Mouse (Mus musculus) midbrain, embryonic 12.5 days (tissue): ENCODE measurements around the gene Cit. TPM values are rescaled to one million over a fixed set of nuclear protein-coding genes. Genes with fewer than 3 reads are reported as not detected.

Source experiments
- ATAC-seq: fragments of 200-750 bp; cut with Nextera tagmentation; 2 replicates; pipeline ENCODE4 v1.8.0; 2017; ENCODE audit warnings: low read depth, moderate TSS enrichment, moderate library complexity; ENCODE audit not compliant: low FRiP score
- H3K27ac ChIP-seq: fragments of 300-500 bp; sonication (generic); replicated peaks from 2 replicates; pipeline ENCODE4 v1.5.1; 2016; ENCODE audit warnings: mild to moderate bottlenecking
- H3K27me3 ChIP-seq: fragments of 300-500 bp; sonication (generic); 2 replicates; pipeline ENCODE4 v1.6.1; 2016; ENCODE audit warnings: mild to moderate bottlenecking
- H3K36me3 ChIP-seq: fragments of 300-500 bp; sonication (generic); 2 replicates; pipeline ENCODE4 v1.6.1; 2016
- H3K4me1 ChIP-seq: fragments of 300-500 bp; sonication (generic); 2 replicates; pipeline ENCODE4 v1.6.1; 2016
- H3K4me2 ChIP-seq: fragments of 300-500 bp; sonication (generic); replicated peaks from 2 replicates; pipeline ENCODE4 v1.6.1; 2016; ENCODE audit warnings: mild to moderate bottlenecking, moderate library complexity
- H3K4me3 ChIP-seq: fragments of 300-500 bp; sonication (generic); 2 replicates; pipeline ENCODE4 v1.5.1; 2016; ENCODE audit warnings: mild to moderate bottlenecking
- H3K9ac ChIP-seq: fragments of 300-500 bp; sonication (generic); replicated peaks from 2 replicates; pipeline ENCODE4 v1.6.1; 2016; ENCODE audit warnings: mild to moderate bottlenecking, moderate library complexity
- H3K9me3 ChIP-seq: fragments of 300-500 bp; sonication (generic); 2 replicates; pipeline ENCODE4 v1.6.1; 2016; ENCODE audit warnings: mild to moderate bottlenecking
- WGBS: fragments of 180-500 bp; shearing (Covaris S2); methylation state at CpG from one replicate; pipeline ENCODE4 v1.1.7; 2016; 5-methylcytosine and 5-hydroxymethylcytosine counted together
- polyA plus RNA-seq: library from polyadenylated mRNA; unstranded; fragments of >200 nt; fragmentation: Nextera tagmentation; extraction: Ambion mirVana; gene quantifications from 2 replicates; pipeline ENCODE4 v1.2.1, GENCODE M21; 2016

The Cit gene
- polyA plus RNA-seq, 1 experiment from 2014 or later = 42.5 TPM

GRCm38 (mm10) chr5:115838059-115838458, 7.0 kb upstream of the Cit start:
- no peaks in the 10 kb centered on the region for H3K27me3 ChIP-seq
- no peaks in the 10 kb centered on the region for H3K36me3 ChIP-seq
- no peak overlapping the region for H3K4me2 ChIP-seq
- H3K9me3 ChIP-seq = 0 out of 2 replicates have a peak, but pooled peaks cover 3% of the 10 kb centered on the region
- H3K9ac ChIP-seq = no peak overlapping the region
- H3K4me3 ChIP-seq = no peak overlapping the region
- no peak for ATAC-seq
- H3K4me1 ChIP-seq = no peaks in the 10 kb centered on the region
- H3K27ac ChIP-seq = no peak overlapping the region
- WGBS = 86% methylated on average over 6 of the region's 6 CpGs

- H3K4me3 ChIP-seq = no peak overlapping the region
- WGBS = 87% methylated on average over 4 of the region's 5 CpGs
- 0 out of 2 replicates have a peak, but pooled peaks cover 3% of the 10 kb centered on the region for H3K9me3 ChIP-seq
- no peak overlapping the region for H3K4me2 ChIP-seq
- H3K4me1 ChIP-seq = peaks cover 10% of the 10 kb centered on the region
- no peaks in the 10 kb centered on the region for H3K36me3 ChIP-seq
- no peak overlapping the region for H3K27ac ChIP-seq
- no peak for ATAC-seq
- H3K9ac ChIP-seq = no peak overlapping the region
- H3K27me3 ChIP-seq = no peaks in the 10 kb centered on the region
Observed at GRCm38 (mm10) chr5:115840453-115840852, 4.6 kb upstream of the Cit start.

GRCm38 (mm10) chr5:115840946-115841775, 3.9 kb upstream of the Cit start:
- H3K9me3 ChIP-seq = 0 out of 2 replicates have a peak, but pooled peaks cover 3% of the 10 kb centered on the region
- H3K4me3 ChIP-seq = no peak overlapping the region
- no peak for ATAC-seq
- H3K27me3 ChIP-seq = no peaks in the 10 kb centered on the region
- H3K27ac ChIP-seq = no peak overlapping the region
- peaks cover 17% of the 10 kb centered on the region for H3K4me1 ChIP-seq
- 80% methylated on average over 12 of the region's 12 CpGs for WGBS
- no peaks in the 10 kb centered on the region for H3K36me3 ChIP-seq
- H3K4me2 ChIP-seq = no peak overlapping the region
- no peak overlapping the region for H3K9ac ChIP-seq

GRCm38 (mm10) chr5:115844368-115844765, 711 bp upstream of the Cit start:
- H3K4me1 ChIP-seq = peaks cover 39% of the 10 kb centered on the region
- H3K4me2 ChIP-seq = peak overlapping the region; percentile 96
- H3K36me3 ChIP-seq = peaks cover 20% of the 10 kb centered on the region
- peak overlapping the region; percentile 78 for H3K4me3 ChIP-seq
- H3K27me3 ChIP-seq = no peaks in the 10 kb centered on the region
- no peaks in the 10 kb centered on the region for H3K9me3 ChIP-seq
- peak overlapping the region; percentile 61 for H3K27ac ChIP-seq
- ATAC-seq = no peak
- WGBS = 5% methylated on average over 12 of the region's 12 CpGs
- peak overlapping the region; percentile 71 for H3K9ac ChIP-seq

GRCm38 (mm10) chr5:115845635-115846174, 627 bp downstream of the Cit start:
- no peak for ATAC-seq
- peak overlapping the region; percentile 78 for H3K4me3 ChIP-seq
- H3K9me3 ChIP-seq = no peaks in the 10 kb centered on the region
- H3K4me2 ChIP-seq = peak overlapping the region; percentile 96
- no peaks in the 10 kb centered on the region for H3K27me3 ChIP-seq
- peaks cover 31% of the 10 kb centered on the region for H3K36me3 ChIP-seq
- WGBS = 27% methylated on average over 8 of the region's 8 CpGs
- peaks cover 43% of the 10 kb centered on the region for H3K4me1 ChIP-seq
- H3K27ac ChIP-seq = no peak overlapping the region
- H3K9ac ChIP-seq = peak overlapping the region; percentile 82

- 91% methylated on average over 8 of the region's 8 CpGs for WGBS
- Histone ChIP-seq H3K27ac (no peak overlapping the region), H3K9me3 (no peaks in the 10 kb centered on the region), H3K4me2 (no peak overlapping the region), H3K27me3 (no peaks in the 10 kb centered on the region), H3K4me1 (peaks cover 43% of the 10 kb centered on the region), H3K36me3 (peaks cover 45% of the 10 kb centered on the region), H3K4me3 (no peak overlapping the region), H3K9ac (no peak overlapping the region)
- no peak for ATAC-seq
Observed at GRCm38 (mm10) chr5:115847166-115847565, 2.1 kb downstream of the Cit start.

- no peak overlapping the region for H3K27ac ChIP-seq
Observed at GRCm38 (mm10) chr5:115848463-115848862, 3.4 kb downstream of the Cit start.

GRCm38 (mm10) chr5:115849263-115849829, 4.3 kb downstream of the Cit start:
- Histone ChIP-seq H3K27ac (no peak overlapping the region), H3K4me1 (peaks cover 38% of the 10 kb centered on the region), H3K9me3 (no peaks in the 10 kb centered on the region), H3K4me3 (no peak overlapping the region), H3K9ac (no peak overlapping the region), H3K4me2 (no peak overlapping the region), H3K36me3 (peaks cover 65% of the 10 kb centered on the region), H3K27me3 (no peaks in the 10 kb centered on the region)
- no peak for ATAC-seq
- 79% methylated on average over 12 of the region's 12 CpGs for WGBS

More at GRCm38 (mm10) chr5:115848463-115848862, 3.4 kb downstream of the Cit start:
- Histone ChIP-seq H3K36me3 (peaks cover 57% of the 10 kb centered on the region), H3K27me3 (no peaks in the 10 kb centered on the region), H3K9ac (no peak overlapping the region), H3K9me3 (no peaks in the 10 kb centered on the region), H3K4me1 (peaks cover 43% of the 10 kb centered on the region), H3K4me3 (no peak overlapping the region), H3K4me2 (no peak overlapping the region)
- ATAC-seq = no peak
- WGBS = 47% methylated on average over 7 of the region's 7 CpGs

GRCm38 (mm10) chr5:115850250-115851028, 5.4 kb downstream of the Cit start:
- Histone ChIP-seq H3K4me3 (no peak overlapping the region), H3K36me3 (peaks cover 70% of the 10 kb centered on the region), H3K9ac (no peak overlapping the region), H3K4me2 (no peak overlapping the region), H3K4me1 (peaks cover 33% of the 10 kb centered on the region), H3K27me3 (no peaks in the 10 kb centered on the region), H3K9me3 (no peaks in the 10 kb centered on the region), H3K27ac (no peak overlapping the region)
- 95% methylated on average over 17 of the region's 17 CpGs for WGBS
- no peak for ATAC-seq

GRCm38 (mm10) chr5:115851029-115851365, 5.9 kb downstream of the Cit start:
- H3K36me3 ChIP-seq = peaks cover 73% of the 10 kb centered on the region
- WGBS = 94% methylated on average over 13 of the region's 13 CpGs
- no peak for ATAC-seq

GRCm38 (mm10) chr5:115852431-115852830, 7.4 kb downstream of the Cit start:
- 93% methylated on average over 4 of the region's 4 CpGs for WGBS
- H3K4me3 ChIP-seq = no peak overlapping the region
- no peak overlapping the region for H3K27ac ChIP-seq
- no peak overlapping the region for H3K4me2 ChIP-seq
- H3K27me3 ChIP-seq = no peaks in the 10 kb centered on the region
- H3K9me3 ChIP-seq = no peaks in the 10 kb centered on the region
- peaks cover 79% of the 10 kb centered on the region for H3K36me3 ChIP-seq
- no peak for ATAC-seq
- peaks cover 15% of the 10 kb centered on the region for H3K4me1 ChIP-seq
- H3K9ac ChIP-seq = no peak overlapping the region

More at GRCm38 (mm10) chr5:115851029-115851365, 5.9 kb downstream of the Cit start:
- Histone ChIP-seq H3K4me2 (no peak overlapping the region), H3K27ac (no peak overlapping the region), H3K27me3 (no peaks in the 10 kb centered on the region), H3K4me3 (no peak overlapping the region), H3K9me3 (no peaks in the 10 kb centered on the region), H3K9ac (no peak overlapping the region), H3K4me1 (peaks cover 27% of the 10 kb centered on the region)
